Mouse (Mus musculus) heart, adult 9 months (tissue): ENCODE data around the gene Esrrg.
A peak's percentile ranks its signal among the peaks of the same experiment; 100 is the strongest.

Experiments used
- DNase-seq, 2 experiments: peaks; one replicate each; pipeline ENCODE4 v3.0.0; 2022; ENCODE audit warnings: low spot score in 2 of 2

Esrrg gene

DNA sequence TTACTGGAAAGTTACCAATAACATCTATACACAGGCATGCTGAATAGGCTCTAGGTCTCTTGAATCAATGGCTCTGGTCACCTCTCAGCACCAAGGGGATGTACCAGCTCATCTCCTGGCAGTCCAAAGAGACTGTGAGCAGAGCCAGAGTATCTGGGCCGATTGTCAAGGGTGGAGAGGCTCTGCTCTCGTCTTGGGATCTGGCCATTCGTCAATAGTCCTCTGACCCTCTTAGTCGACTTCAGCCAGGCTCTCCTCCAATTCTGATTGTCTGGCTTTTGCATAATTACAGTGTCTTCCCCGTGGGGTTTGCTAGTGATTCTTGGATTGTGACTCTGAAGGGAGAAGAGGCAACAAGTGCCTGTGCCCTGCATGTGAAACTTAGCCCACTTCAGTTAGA lies 41.3 kb downstream of the Esrrg start:
- peak; percentile 49 to 55 for DNase-seq

GRCm38 (mm10) chr1:187650786-187651687 lies 42.4 kb downstream of the Esrrg start:
- no peak for DNase-seq

GRCm38 (mm10) chr1:187651688-187652241 lies 43.2 kb downstream of the Esrrg start:
- DNase-seq = peak in 1 of 2 experiments; percentile 32

DNA sequence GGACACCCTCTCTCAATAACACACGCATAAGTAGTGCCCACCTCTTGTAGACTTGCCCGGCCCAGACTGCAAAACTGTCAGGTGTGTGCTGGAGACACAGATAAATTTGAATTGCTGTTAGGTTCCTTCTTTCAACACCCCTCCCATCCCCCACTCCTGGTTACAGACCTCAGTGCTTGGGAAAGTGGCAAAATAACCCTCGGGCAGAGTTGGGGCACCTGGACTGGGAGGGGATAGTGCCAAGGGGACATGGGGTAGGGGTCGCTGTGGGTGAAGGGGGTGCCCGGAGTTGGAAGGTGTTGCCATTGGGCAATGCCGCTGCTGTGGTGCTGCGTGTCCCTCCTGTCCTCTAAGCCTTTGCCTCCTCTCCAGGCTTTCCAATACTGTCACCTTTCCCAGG lies 43.9 kb downstream of the Esrrg start:
- DNase-seq = no peak

DNA sequence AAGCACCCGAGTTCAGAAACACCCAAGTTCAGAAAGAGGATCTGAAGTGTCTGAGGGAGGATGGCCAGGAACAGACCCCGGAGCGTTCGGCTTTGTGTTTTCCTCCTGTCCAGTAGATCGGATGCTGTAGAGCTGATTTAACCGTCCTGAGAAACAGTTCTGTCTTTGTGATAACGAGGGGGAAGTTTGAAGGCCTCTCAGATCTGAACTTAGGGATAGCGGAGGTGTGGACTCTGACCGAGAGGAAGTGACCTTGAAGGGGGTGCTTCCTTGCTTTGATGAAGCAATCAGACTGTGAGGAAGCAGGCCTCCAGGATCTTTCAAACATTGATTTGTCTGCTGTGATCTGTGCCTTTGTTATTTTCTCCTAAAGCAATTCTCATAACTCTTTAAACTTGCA lies 44.8 kb downstream of the Esrrg start:
- no peak for DNase-seq

- no peak for DNase-seq
Observed at GRCm38 (mm10) chr1:187660963-187661362, 52.4 kb downstream of the Esrrg start.

GRCm38 (mm10) chr1:187662083-187662609 lies 53.6 kb downstream of the Esrrg start:
- DNase-seq = peak in 1 of 2 experiments; percentile 39

- no peak for DNase-seq
Observed at GRCm38 (mm10) chr1:187663376-187663775, 54.8 kb downstream of the Esrrg start.

- no peak for DNase-seq
Observed at GRCm38 (mm10) chr1:187664261-187664660, 55.7 kb downstream of the Esrrg start.

GRCm38 (mm10) chr1:187665901-187666600 lies 57.5 kb downstream of the Esrrg start:
- DNase-seq = no peak

DNA sequence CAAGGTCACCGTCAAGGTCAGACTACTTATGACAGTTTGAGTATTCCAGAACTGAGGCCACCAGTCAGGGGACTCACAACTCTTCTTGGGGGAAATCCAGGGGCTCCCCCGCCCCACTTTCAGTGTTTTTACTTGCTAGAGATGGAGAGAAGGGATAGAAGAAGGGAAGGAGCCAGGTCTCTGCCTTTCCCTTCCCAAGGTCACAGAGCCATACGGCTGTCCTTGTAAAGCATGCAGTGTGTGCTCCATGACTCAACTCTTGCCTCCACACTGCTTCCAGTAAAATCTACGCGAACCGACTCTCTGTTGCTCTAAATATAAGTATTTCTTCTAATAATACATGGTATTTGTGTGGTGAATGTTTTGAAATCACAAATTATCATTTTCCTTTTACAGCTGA lies 61.2 kb downstream of the Esrrg start:
- no peak for DNase-seq

DNA sequence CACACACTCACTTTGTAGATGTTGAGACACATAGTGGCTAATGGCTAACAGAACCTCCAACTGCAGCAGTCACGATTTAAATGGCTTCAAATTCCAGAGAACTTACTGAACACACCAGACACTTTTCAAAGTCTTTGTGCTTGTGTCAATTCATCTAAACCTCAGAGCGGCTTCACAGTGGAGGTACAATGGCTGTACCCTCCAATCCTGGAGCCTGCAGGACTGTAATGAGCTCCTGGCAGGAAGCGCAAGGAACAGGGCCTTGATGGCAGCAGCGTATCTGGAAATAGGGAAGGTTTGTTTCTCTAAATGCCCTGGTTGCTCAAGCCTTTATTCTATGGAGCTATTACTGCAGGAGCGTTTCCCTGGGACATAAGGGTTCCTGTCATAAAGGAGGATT lies 63.9 kb downstream of the Esrrg start:
- DNase-seq = no peak

GRCm38 (mm10) chr1:187674771-187675186 lies 66.2 kb downstream of the Esrrg start:
- DNase-seq = no peak

DNA sequence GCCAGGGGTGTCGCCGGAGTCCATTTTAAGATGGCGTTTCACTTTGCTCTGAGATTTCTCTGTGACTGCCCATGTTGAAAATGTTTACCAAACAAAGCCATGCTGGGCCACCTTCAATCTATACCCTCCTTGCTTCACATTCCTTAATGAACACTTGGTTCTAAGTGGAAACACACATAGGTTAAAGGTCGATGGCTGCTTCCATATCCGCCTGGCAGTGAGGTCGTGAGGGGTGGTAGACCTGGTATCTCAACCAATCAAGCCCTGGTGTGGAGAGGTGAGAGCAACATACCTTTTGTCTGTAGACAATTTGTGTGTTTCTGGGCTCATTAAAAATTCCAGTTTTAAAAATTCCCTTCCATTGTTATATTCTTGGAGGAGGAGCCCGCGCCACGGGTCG lies 68.0 kb downstream of the Esrrg start:
- DNase-seq = no peak

DNA sequence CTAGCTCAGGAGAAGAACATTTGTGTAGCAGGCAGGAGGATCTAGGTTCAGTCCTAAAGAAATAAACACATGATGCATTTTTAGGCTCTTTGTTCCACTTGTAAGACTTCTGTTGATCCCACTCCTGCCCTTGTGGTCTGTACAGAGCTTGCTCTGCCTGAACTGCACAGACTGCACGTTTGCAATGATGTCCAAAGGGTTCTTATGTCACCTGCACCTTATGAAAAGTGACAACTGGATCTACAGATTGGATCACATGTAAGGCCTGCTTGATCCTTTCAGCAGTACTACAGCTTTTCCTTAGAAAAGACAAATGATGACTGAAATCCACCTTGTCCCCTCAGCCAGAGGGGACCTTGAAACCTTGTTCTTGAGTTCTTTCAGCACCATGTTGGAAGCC lies 70.7 kb downstream of the Esrrg start:
- DNase-seq = no peak

DNA sequence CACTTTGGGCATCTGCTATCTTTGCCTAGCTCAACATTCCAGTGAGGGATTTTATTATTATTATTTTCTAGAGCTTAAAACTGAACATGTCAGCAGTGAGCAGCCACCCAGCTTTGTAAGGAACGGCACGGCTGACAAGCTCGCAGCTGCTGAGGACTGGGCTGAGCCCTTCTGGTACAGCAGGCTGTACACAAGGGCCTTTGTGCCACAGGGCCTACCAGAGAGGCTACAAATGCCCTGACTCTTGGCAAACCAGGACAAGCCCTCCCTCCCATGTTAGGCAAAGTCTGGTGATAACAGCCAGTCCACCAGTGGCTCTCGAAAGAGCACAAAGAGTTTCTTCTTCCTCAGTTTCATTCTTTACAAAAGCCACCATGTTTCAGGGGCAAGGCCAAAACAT lies 75.9 kb downstream of the Esrrg start:
- DNase-seq = no peak

- no peak for DNase-seq
Observed at GRCm38 (mm10) chr1:187691846-187692525, 83.4 kb downstream of the Esrrg start.

DNA sequence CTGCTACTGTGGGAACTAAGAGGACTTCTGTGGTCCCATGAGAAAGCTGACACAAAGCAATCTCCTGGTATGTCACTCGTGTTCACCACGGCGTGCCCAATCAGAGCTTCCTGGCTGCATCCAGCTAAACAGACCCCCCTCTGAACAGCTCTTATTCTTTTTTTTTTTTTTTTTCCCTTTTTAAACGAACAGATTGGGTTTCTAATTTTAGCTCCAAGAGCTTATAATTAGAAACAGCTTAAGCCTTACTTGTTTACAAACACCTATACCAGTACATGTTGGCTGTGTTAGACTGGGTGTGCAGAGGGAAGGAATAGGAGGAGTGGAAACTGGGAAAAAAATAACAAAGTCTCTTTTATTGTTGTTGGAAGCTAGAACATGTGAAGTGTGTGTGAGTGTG lies 86.3 kb downstream of the Esrrg start:
- DNase-seq = no peak

DNA sequence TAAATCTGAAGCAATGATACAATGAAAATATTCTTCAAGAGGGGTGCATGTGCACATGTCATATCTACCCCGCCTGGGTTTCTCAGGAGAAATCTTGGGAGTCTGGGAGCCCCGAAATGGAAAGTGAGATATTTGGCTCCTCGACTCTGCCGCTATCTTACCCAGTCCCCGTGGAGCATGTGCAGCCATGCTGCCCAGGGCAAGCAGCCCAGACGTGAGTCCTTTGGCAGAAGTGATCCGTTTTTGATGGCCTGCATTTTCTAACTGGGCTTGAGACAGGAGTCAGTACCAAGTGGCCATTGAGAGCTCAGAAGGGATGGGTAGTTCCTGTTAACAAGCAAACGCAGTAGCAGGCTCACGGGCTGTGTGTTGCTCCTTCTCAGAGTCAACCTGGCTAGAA lies 89.6 kb downstream of the Esrrg start:
- DNase-seq = peak; percentile 61 to 62

- no peak for DNase-seq
Observed at GRCm38 (mm10) chr1:187700963-187701362, 92.4 kb downstream of the Esrrg start.

DNA sequence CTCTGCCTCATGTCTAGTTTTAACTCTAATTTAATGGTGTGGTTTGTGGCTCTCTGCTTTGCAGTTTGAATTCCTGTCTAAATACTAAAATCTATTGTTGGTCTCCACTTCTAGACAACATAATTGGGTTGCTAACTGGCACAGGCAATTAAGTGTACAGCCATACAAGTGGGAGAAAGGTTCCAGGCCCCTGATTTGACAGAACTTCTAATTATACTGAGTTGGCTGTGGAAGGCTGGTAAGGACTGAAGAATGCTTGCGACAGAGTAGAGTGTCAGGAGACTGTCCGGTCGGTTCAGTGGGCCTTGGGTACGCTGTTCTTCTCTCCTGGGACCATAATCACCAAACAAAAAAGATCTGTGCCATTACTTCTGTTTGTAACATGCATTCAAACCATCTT lies 96.3 kb downstream of the Esrrg start:
- DNase-seq = no peak

GRCm38 (mm10) chr1:187705348-187705747 lies 96.8 kb downstream of the Esrrg start:
- no peak for DNase-seq
